Mouse (Mus musculus) hindbrain, embryonic 14.5 days (tissue): Measurements from ENCODE around the gene Ldb1. TPM values are rescaled to one million over a fixed set of nuclear protein-coding genes. Genes with fewer than 3 reads are reported as not detected.

ENCODE experiments used
- ATAC-seq: fragments of 200-750 bp; cut with Nextera tagmentation; 2 replicates; pipeline ENCODE4 v1.8.0; 2017; ENCODE audit warnings: moderate number of reproducible peaks, mild to moderate bottlenecking, moderate TSS enrichment, moderate library complexity; ENCODE audit not compliant: low FRiP score
- DNase-seq: peaks from one replicate; pipeline ENCODE4 v3.0.0-alpha.2; 2015; ENCODE audit warnings: low spot score
- H3K27ac ChIP-seq: fragments of 300-500 bp; sonication (generic); 2 replicates; pipeline ENCODE4 v1.5.1; 2014; ENCODE audit warnings: mild to moderate bottlenecking, moderate library complexity
- H3K27me3 ChIP-seq: fragments of 300-500 bp; sonication (generic); 2 replicates; pipeline ENCODE4 v1.6.1; 2014; ENCODE audit warnings: mild to moderate bottlenecking, low read length, mixed read lengths; ENCODE audit not compliant: control insufficient read depth, insufficient read depth
- H3K36me3 ChIP-seq: fragments of 300-500 bp; sonication (generic); replicated peaks from 2 replicates; pipeline ENCODE4 v1.6.1; 2014; ENCODE audit not compliant: control insufficient read depth, insufficient read depth
- H3K4me1 ChIP-seq: fragments of 300-500 bp; sonication (generic); replicated peaks from 2 replicates; pipeline ENCODE4 v1.6.1; 2014; ENCODE audit warnings: antibody characterized with exemption, low read length, mixed read lengths; ENCODE audit not compliant: control insufficient read depth, insufficient read depth
- H3K4me2 ChIP-seq: fragments of 300-500 bp; sonication (generic); replicated peaks from 2 replicates; pipeline ENCODE4 v1.6.1; 2014; ENCODE audit warnings: mild to moderate bottlenecking, moderate library complexity
- H3K4me3 ChIP-seq: fragments of 300-500 bp; sonication (generic); replicated peaks from 2 replicates; pipeline ENCODE4 v1.5.1; 2014; ENCODE audit warnings: mild to moderate bottlenecking, low read length
- H3K9ac ChIP-seq: fragments of 300-500 bp; sonication (generic); 2 replicates; pipeline ENCODE4 v1.6.1; 2014
- H3K9me3 ChIP-seq: fragments of 300-500 bp; sonication (generic); 2 replicates; pipeline ENCODE4 v1.6.1; 2016; ENCODE audit warnings: low read length; ENCODE audit not compliant: control insufficient read depth
- WGBS: fragments of 180-500 bp; shearing (Covaris S2); extraction: QIAGEN DNeasy Blood & Tissue Kit; methylation state at CpG from one replicate; pipeline ENCODE4 v1.1.7; 2014; 5-methylcytosine and 5-hydroxymethylcytosine counted together
- polyA plus RNA-seq: library from polyadenylated mRNA; unstranded; fragments of >200 nt; fragmentation: Nextera tagmentation; extraction: Ambion mirVana; gene quantifications from 2 replicates; pipeline ENCODE4 v1.2.1, GENCODE M21; 2014

Ldb1 gene
- polyA plus RNA-seq, 1 experiment from 2014 or later = 95.4 TPM

GRCm38 (mm10) chr19:46047426-46047825 lies 2.4 kb upstream of the Ldb1 start:
- no peaks in the 10 kb centered on the region for H3K27me3 ChIP-seq
- no peak overlapping the region for H3K4me2 ChIP-seq
- no peak for DNase-seq
- H3K36me3 ChIP-seq = no peaks in the 10 kb centered on the region
- ATAC-seq = no peak
- WGBS = 63% methylated on average over 2 of the region's 2 CpGs
- no peaks in the 10 kb centered on the region for H3K9me3 ChIP-seq
- H3K27ac ChIP-seq = no peak overlapping the region; the same call in 1 of the 2 replicates
- no peak overlapping the region for H3K4me3 ChIP-seq
- H3K9ac ChIP-seq = no peak overlapping the region
- H3K4me1 ChIP-seq = peaks cover 33% of the 10 kb centered on the region

GRCm38 (mm10) chr19:46046621-46047025 lies 1.6 kb upstream of the Ldb1 start:
- H3K9me3 ChIP-seq = no peaks in the 10 kb centered on the region
- WGBS = 9% methylated on average over 10 of the region's 10 CpGs
- no peak overlapping the region for H3K4me3 ChIP-seq
- no peaks in the 10 kb centered on the region for H3K27me3 ChIP-seq
- ATAC-seq (no peak), DNase-seq (no peak)
- H3K36me3 ChIP-seq = no peaks in the 10 kb centered on the region
- peak overlapping the region; percentile 73 for H3K4me2 ChIP-seq
- peaks cover 41% of the 10 kb centered on the region for H3K4me1 ChIP-seq
- H3K9ac ChIP-seq = no peak overlapping the region
- peak overlapping the region; percentile 93 for H3K27ac ChIP-seq

- 0% methylated on average over 7 of the region's 7 CpGs for WGBS
- Histone ChIP-seq H3K27me3 (no peaks in the 10 kb centered on the region), H3K4me2 (peak overlapping the region; percentile 73), H3K27ac (peak overlapping the region; percentile 93), H3K36me3 (no peaks in the 10 kb centered on the region), H3K4me3 (peak overlapping the region; percentile 96), H3K4me1 (peaks cover 49% of the 10 kb centered on the region), H3K9me3 (no peaks in the 10 kb centered on the region), H3K9ac (peak overlapping the region; percentile 97)
- DNase-seq (peak; percentile 66), ATAC-seq (peak; percentile 45; the same call in 1 of the 2 replicates)
Observed at GRCm38 (mm10) chr19:46045696-46046311, 790 bp upstream of the Ldb1 start.

GRCm38 (mm10) chr19:46044271-46044992 lies 582 bp downstream of the Ldb1 start, which contains the start of gene Pprc1:
Pprc1 (plus strand) TSS chr19:46044886.
- no peaks in the 10 kb centered on the region for H3K27me3 ChIP-seq
- H3K4me2 ChIP-seq = peak within 1 kb of the TSS; percentile 73
- H3K9ac ChIP-seq = peak within 1 kb of the TSS; percentile 97
- H3K4me1 ChIP-seq = peaks cover 61% of the 10 kb centered on the region
- ATAC-seq (no peak; the same call in 1 of the 2 replicates), DNase-seq (peak; percentile 53)
- 0% methylated on average over 23 of the region's 34 CpGs for WGBS
- no peaks in the 10 kb centered on the region for H3K9me3 ChIP-seq
- peak within 1 kb of the TSS; percentile 96 for H3K4me3 ChIP-seq
- H3K36me3 ChIP-seq = no peaks in the 10 kb centered on the region
- peak within 1 kb of the TSS; percentile 93 for H3K27ac ChIP-seq

GRCm38 (mm10) chr19:46043380-46043779 lies 1.6 kb downstream of the Ldb1 start:
- 57% methylated on average over 7 of the region's 7 CpGs for WGBS
- peaks cover 63% of the 10 kb centered on the region for H3K4me1 ChIP-seq
- peak overlapping the region; percentile 94; the same call in 1 of the 2 replicates for H3K9ac ChIP-seq
- no peaks in the 10 kb centered on the region for H3K36me3 ChIP-seq
- no peaks in the 10 kb centered on the region for H3K9me3 ChIP-seq
- no peak for DNase-seq
- ATAC-seq = no peak
- no peaks in the 10 kb centered on the region for H3K27me3 ChIP-seq
- H3K4me2 ChIP-seq = peak overlapping the region; percentile 73
- H3K27ac ChIP-seq = peak overlapping the region; percentile 93
- peak overlapping the region; percentile 96 for H3K4me3 ChIP-seq

- peak overlapping the region; percentile 94 for H3K9ac ChIP-seq
- ATAC-seq = peak; percentile 18; the same call in 1 of the 2 replicates
- no peaks in the 10 kb centered on the region for H3K27me3 ChIP-seq
- H3K4me1 ChIP-seq = peaks cover 71% of the 10 kb centered on the region
- H3K4me3 ChIP-seq = peak overlapping the region; percentile 96
- no peaks in the 10 kb centered on the region for H3K36me3 ChIP-seq
- H3K9me3 ChIP-seq = no peaks in the 10 kb centered on the region
- peak overlapping the region; percentile 93 for H3K27ac ChIP-seq
- peak overlapping the region; percentile 73 for H3K4me2 ChIP-seq
- no peak for DNase-seq
- WGBS = 4% methylated on average over 6 of the region's 6 CpGs
Observed at GRCm38 (mm10) chr19:46042476-46043011, 2.5 kb downstream of the Ldb1 start.

GRCm38 (mm10) chr19:46041933-46042475 lies 3.0 kb downstream of the Ldb1 start:
- Histone ChIP-seq H3K4me1 (peaks cover 76% of the 10 kb centered on the region), H3K27me3 (no peaks in the 10 kb centered on the region), H3K9ac (peak overlapping the region; percentile 94), H3K9me3 (no peaks in the 10 kb centered on the region), H3K27ac (peak overlapping the region; percentile 93), H3K4me3 (peak overlapping the region; percentile 96), H3K4me2 (peak overlapping the region; percentile 73), H3K36me3 (no peaks in the 10 kb centered on the region)
- ATAC-seq (peak; percentile 28), DNase-seq (peak; percentile 79)
- under 1% methylated on average over 11 of the region's 14 CpGs for WGBS

GRCm38 (mm10) chr19:46041299-46041932 lies 3.6 kb downstream of the Ldb1 start:
- ATAC-seq (no peak), DNase-seq (no peak)
- H3K9ac ChIP-seq = peak overlapping the region; percentile 94
- H3K36me3 ChIP-seq = peaks cover under 1% of the 10 kb centered on the region; the same call in 1 of the 2 replicates
- 11% methylated on average over 7 of the region's 7 CpGs for WGBS
- peak overlapping the region; percentile 73 for H3K4me2 ChIP-seq
- H3K27ac ChIP-seq = peak overlapping the region; percentile 93
- no peaks in the 10 kb centered on the region for H3K9me3 ChIP-seq
- no peaks in the 10 kb centered on the region for H3K27me3 ChIP-seq
- H3K4me3 ChIP-seq = peak overlapping the region; percentile 96
- peaks cover 76% of the 10 kb centered on the region for H3K4me1 ChIP-seq
